ENCODE assay signal across 20 mouse cellular contexts in the genomic region with DNA sequence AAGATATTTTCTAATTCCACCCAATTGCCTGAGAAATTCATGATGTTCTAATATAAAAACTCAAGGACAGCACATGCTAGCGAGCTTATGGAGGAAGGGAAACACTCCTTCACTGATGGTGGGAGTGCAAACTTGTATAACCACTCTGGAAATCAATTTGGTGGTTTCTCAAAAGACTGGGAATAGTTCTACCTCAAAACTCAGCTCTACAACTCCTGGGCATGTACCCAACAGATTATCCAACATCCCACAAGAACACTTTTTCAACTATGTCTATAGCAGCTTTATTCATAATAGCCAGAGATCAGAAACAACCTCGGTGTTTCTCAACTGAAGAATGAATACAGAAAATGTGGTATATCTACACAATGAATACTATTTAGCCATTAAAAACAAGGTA.
"Had no signal": no experiment of that assay in that cellular context is flagged by ENCODE, and none has a peak within 500 bp of the region (broad histone marks: within the 10 kb centered on the region; RNA-seq: fewer than 3 reads in every experiment).

No protein-coding gene starts in this region.

- ATAC-seq: forebrain, embryonic 13.5 days; forebrain, embryonic 14.5 days; forebrain, embryonic 15.5 days; forebrain, embryonic 16.5 days; forebrain, postnatal 0 days had no signal

- DNase-seq: cerebellum, adult 9-10 months; cerebellum, adult 9-11 months; cerebellum, postnatal 10 days; cerebellum, postnatal 14 days; cerebellum, postnatal 25 days; cerebellum, postnatal 36 days; embryo, embryonic 11 days; forebrain, postnatal 0 days; gastrocnemius, adult 2 months; gastrocnemius, postnatal 10 days; gastrocnemius, postnatal 14 days; gastrocnemius, postnatal 25 days; gastrocnemius, postnatal 36 days; heart, adult 11 months; heart, adult 18-20 months; heart, adult 2 months had no signal
